Mouse (Mus musculus) erythroblast, embryonic 14.5 days (primary cell): Measurements from ENCODE around the gene Ppp2r5c.

Experiments used
- GATA1 ChIP-seq: IDR thresholded peaks from 2 replicates; pipeline ENCODE4 v1.6.1; 2012; ENCODE audit warnings: low read length, inconsistent platforms, mixed read lengths
- TAL1 ChIP-seq: IDR thresholded peaks from 3 replicates; pipeline ENCODE4 v1.6.1; 2012; ENCODE audit warnings: low read length, inconsistent platforms, mixed read lengths

GRCm38 (mm10) chr12:110478601-110479008 lies 31.7 kb downstream of the Ppp2r5c start:
- no peak for TF ChIP-seq TAL1
- TF ChIP-seq GATA1: no peak
